Mouse (Mus musculus): ENCODE data around the gene Cs.

The Cs gene

GRCm38 (mm10) chr10:128335582-128335981 is 2.0 kb upstream of the Cs start:
- peak; percentile 87 to 90 for DNase-seq

GRCm38 (mm10) chr10:128336195-128336594 is 1.3 kb upstream of the Cs start:
- no peak for DNase-seq

GRCm38 (mm10) chr10:128336597-128336996 is 937 bp upstream of the Cs start:
- no peak for DNase-seq

DNA sequence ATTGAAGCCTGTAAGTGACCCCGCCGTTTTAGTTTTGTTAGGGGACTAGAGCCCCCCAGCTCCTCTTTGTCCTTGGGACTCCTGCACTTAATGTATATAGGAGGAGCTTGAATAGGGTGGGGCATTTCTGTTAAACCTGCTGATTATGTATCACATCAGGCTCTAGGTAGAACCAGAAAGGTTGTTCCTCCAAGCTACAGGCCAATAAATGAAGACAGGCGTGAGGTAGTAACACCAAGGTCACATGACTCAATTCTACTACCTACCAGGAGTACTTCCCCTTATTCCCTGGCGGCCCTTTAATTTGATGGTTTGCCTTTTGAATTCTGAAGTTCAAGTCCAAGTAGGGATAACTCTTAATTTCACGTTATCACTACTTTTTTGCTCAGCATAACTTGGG is 881 bp downstream of the Cs start:
- no peak for DNase-seq

- DNase-seq, result no peak
These were observed 1.4 kb downstream of the Cs start for GRCm38 (mm10) chr10:128338948-128339347.

DNA sequence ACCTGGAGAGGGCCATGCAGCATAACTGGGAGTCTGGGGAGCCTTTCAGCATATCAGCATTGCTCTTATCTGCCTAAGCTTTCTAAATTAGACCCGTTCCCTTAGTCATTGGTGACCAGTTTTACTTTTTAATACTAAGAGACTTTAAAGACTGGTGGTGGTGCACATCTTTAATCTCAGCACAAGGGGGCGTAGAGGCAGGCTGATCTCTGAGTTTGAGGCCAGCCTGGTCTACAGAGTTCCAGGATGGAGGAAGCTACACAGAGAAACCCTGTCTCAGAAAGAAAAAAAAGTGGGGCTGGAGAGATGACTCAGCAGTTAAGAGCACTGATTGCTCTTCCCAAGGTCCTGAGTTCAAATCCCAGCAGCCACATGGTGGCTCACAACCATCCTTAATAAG is 2.7 kb downstream of the Cs start:
- no peak for DNase-seq

- DNase-seq, result no peak
These were observed 5.9 kb downstream of the Cs start for GRCm38 (mm10) chr10:128343436-128343835.

DNA sequence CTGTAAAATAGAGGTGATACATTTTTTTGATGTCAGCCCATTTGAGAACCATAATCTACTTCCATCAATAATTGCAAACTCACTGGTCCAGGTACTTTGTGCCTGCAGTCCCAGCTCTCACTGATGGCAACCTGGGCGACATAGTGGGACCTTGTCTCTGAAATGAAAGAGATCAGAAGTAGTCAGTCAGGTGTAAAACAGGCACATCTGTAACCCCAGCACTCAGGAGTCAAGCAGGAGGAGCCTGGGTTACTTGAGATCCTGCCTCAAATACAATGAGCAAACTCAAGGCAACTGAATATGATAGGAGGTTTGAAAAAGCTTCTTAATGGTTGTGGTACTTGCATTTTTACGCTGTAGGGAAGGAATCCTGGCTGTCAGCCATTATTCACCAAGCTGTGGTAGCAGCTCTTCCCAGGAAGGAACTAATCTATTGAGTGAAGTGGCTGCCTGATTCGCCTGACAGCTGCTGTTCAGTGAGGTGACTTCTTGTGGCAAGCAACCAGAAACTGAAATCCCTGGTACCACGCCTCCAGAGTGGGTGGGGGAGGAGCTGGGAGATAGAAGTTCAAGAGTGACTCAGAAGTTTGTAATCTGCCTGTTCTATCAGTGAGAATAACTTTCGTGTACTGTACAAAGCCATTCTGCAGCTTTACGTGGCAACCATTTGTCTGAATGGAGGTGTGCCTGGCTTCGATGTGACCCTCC is 7.2 kb downstream of the Cs start:
- peak; percentile 60 to 65 for DNase-seq

DNA sequence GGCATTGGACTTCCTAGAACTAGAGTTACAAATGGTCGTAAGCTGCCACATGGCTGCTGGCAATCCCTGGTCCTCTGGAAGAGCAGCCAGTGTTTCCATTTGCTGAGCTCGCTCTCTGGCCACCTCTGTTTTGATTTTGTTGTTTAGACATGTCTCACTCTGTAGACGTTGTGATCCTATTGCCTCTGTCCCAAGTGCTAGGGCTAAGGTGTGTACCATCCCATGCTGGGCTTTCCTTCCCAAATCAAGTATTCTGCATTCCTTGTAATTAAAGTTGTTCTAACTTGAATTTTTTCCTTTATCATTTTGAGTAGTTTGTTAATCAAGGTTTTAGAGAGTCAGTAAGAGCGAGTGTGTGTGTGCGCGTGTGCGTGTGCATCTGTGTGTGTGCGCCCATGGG is 10.0 kb downstream of the Cs start:
- no peak for DNase-seq

- peak; percentile 76 to 86 for DNase-seq
These were observed 21.3 kb downstream of the Cs start for GRCm38 (mm10) chr10:128358796-128359195.

GRCm38 (mm10) chr10:128359226-128359625 is 21.7 kb downstream of the Cs start:
- no peak for DNase-seq

GRCm38 (mm10) chr10:128361836-128362235 is 24.3 kb downstream of the Cs start:
- DNase-seq, result no peak

DNA sequence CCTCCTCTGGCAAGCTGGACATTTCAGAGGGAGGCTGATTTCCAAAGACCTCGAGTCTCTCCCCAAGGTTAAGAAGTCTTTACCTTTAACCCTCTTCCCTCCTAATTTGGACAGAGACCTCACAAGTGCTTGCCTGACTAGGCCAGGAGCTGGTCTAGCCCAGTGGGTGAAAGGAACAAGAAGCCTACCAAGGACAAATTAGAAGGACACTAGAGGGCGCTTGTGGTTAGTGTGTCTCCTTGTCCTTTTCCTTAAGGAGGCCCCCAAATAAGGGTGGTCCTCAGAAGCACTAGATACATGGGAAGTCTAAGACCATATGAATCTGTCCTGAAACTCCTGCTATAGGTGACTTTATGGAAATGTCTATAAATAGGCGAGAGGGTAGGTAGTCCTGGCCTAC is 25.0 kb downstream of the Cs start:
- DNase-seq, result peak; percentile 73 to 84

GRCm38 (mm10) chr10:128367899-128368401 is 30.4 kb downstream of the Cs start:
- DNase-seq, result no peak

DNA sequence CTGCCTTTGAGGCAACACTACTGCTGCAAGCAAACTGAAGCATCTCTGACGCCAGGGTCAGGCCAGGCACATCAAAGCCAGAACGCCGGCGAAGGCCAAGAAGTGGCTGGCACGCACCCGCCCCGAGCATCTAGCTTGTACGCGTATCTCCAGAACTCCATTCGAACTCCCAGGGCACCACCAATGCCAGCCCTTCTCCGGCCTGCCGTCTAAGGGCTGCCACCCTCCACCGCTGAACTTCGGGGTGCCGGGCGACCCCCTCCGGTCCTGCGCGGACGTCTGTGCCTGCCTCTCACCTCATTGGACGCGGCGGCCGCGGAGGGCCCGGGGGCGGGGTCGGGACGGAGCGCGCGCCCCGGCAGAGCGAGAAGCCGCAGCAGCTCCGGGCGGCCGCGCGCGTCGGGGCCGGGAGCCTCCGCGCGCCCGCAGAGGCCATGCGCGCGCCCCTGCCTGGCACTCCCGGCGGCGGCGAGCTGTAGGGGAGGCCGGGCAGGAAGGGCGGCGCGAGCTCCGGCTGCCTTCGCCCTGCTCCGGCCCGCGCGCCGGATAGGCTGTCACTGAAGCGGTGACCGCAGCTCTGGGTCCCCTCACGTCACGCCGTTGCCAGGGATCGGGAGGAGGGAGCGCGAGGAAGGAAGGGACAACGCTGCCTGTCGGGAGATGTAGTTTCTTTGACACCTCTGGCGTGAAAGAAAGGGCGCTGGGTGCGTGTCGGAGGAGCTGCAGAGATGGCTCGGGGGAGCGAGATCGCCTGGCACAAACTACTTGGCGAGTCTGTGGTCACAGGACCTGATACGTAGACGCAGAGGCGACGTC is 31.1 kb downstream of the Cs start, which contains the start of gene Coq10a:
Coq10a (minus strand) TSS at position 596 of the 816 bp plus-strand sequence.
- DNase-seq, result peak; percentile 95 to 97

DNA sequence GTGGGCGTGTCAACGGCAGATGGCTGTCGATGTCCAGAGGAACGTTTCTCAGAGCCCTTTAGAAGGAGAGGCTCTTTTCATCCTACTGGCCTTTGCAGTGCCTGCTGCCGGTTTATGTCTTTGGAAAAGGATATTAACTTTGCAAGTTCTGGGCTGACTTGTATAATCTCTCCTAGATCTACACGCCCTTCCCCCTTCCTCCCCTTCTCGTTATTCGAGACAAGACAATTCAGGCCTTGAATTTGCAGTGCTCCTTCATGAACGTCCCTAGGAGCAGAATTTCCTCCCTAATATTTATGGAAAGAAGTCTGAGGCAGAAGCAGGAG is 31.6 kb downstream of the Cs start:
- DNase-seq, result no peak

DNA sequence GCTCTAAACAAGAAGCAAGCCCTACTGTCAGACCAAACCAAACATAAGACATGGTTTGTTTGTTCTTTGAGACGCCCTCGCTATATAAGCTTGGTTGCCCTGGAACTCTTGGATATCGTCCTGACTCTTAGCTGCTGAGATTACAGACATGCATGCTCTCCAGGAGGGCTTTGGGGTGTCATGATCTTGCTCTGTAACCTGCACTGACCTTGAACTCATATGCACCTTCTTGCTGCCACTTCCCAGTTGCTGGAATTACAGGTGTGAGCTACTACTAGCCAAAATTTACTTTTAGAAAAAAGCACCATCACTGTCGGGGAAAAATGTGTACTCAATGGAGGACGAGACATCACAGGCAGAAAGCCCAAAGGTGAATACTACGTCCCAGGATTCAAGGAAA is 32.1 kb downstream of the Cs start:
- no peak for DNase-seq

DNA sequence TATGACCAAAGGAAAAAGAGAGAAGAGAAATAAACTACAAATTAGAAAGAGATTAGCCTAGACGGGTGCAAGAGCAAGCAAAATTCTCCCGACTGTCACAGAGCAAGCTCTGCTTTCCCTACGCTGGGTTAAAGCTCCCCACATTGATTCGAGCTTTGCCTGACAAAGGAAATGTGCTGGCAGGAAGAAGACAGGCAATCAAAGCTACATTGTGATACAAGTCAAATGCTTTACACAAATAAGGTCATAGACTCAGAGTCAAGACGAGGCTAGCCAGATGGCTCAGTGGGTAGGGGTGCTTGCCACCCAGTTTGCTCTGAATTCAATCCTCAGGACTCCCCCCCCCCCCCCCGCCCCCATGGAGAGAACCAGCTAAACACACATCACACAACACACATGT is 32.5 kb downstream of the Cs start:
- no peak for DNase-seq

DNA sequence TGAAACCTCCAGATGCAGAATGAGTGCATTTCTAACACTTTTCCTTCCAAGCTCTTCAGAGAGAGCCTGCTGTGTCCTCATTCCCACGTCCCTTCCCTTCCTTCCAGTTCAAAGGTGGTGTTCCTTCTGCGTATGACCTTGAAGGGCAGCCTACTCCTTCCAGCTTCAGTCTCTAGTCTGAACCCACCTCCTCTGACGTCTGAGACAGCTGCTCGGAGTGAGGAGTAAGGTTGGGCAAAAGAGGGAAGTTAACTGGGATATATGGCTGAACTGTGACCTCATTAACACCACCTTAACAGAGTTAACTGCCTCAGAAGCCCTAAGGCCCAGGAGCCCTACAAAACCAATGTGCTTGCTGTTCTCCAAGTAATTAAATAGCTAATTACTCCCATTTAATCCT is 33.1 kb downstream of the Cs start:
- no peak for DNase-seq

DNA sequence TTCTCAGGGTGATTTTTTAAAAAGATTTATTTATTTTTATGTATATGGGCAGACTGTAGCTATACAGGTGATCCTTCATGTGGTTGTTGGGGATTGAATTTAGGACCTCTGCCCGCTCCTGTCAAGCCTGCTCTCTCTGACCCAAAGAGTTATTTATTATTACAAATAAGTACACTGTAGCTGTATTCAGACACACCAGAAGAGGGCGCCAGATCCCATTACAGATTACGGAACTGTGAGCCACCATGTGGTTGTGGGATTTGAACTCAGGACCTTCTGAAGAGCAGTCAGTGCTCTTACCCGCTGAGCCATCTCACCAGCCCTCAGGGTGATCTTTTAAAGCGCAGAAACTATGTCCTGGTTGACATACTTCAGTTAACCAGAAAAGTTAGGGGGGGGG is 34.6 kb downstream of the Cs start:
- peak in 1 of 2 experiments; percentile 24 for DNase-seq

DNA sequence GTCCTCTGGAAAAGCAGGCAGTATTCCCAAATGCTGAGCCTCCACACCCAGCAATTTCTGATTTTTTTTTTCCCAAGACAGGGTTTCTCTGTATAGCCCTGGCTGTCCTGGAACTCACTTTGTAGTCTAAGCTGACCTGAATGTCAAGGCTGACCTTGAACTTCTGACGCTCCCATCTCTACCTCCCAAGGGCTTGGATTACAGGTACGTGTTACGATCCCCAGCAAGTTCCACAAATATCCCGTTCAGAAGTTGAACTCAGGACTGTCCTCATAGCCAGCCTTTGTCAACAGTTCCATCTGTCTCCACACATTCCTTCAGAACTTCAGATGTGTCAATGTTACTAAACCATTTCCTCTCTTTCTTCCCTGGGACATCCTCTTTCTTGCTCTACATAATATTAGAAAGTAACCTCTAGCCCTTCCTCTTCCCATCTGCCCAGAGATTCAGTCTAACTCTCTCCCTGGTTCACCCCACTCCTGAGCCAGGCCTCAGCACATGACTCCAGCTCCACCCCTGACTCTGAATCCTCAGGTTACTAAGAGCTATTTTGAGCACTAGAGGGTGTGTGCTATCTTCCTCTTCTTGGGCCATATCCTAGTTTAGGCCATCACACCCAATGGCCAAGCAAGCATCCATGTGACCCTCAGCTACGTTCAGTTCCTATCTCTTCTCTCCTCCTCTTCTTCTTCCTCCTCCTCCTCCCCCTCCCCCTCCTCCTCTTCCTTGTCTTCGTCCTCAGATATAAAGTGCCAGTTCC is 35.6 kb downstream of the Cs start:
- no peak for DNase-seq

- DNase-seq, result peak; percentile 33 to 50
These were observed 36.9 kb downstream of the Cs start for GRCm38 (mm10) chr10:128374393-128374792.

GRCm38 (mm10) chr10:128376099-128376454 is 38.5 kb downstream of the Cs start:
- no peak for DNase-seq
